Mouse (Mus musculus): ENCODE measurements around the gene Eefsec. TPM values are rescaled to one million over a fixed set of nuclear protein-coding genes. Genes with fewer than 3 reads are reported as not detected.

Eefsec gene
- polyA plus RNA-seq, 1 experiment from 2014 or later: 32.8 TPM

GRCm38 (mm10) chr6:88267970-88268369 is 178.4 kb downstream of the Eefsec start:
- no peak for TF ChIP-seq CTCF (IDR thresholded peaks at IDR 0.05; ENCODE audit: low read depth)
- Histone ChIP-seq H3K4me2 (replicated peaks; ENCODE audit: low read depth) (no peak overlapping the region), H3K36me3 (ENCODE audit: control insufficient read depth, insufficient read depth) (no peaks in the 10 kb centered on the region; the same call in 1 of the 2 replicates), H3K27me3 (replicated peaks; ENCODE audit: control insufficient read depth, insufficient read depth, low read length) (no peaks in the 10 kb centered on the region), H3K4me3 (ENCODE audit: low read depth, low read length) (no peak overlapping the region), H3K9ac (ENCODE audit: low read depth, low read length) (no peak overlapping the region), H3K27ac (ENCODE audit: low read depth, low read length) (no peak overlapping the region), H3K9me3 (ENCODE audit: control insufficient read depth) (no peaks in the 10 kb centered on the region), H3K4me1 (replicated peaks; ENCODE audit: control insufficient read depth, insufficient read depth, low read length) (no peaks in the 10 kb centered on the region)
- 85% methylated on average over 2 of the region's 2 CpGs for WGBS
- no peak for ATAC-seq

- no peaks in the 10 kb centered on the region for H3K27me3 ChIP-seq (replicated peaks; ENCODE audit: control insufficient read depth, insufficient read depth, low read length)
- H3K4me2 ChIP-seq (replicated peaks; ENCODE audit: low read depth): no peak overlapping the region
- TF ChIP-seq CTCF (IDR thresholded peaks at IDR 0.05; ENCODE audit: low read depth): no peak
- no peak overlapping the region for H3K4me3 ChIP-seq (ENCODE audit: low read depth, low read length)
- H3K9me3 ChIP-seq (ENCODE audit: control insufficient read depth): no peaks in the 10 kb centered on the region
- H3K27ac ChIP-seq (ENCODE audit: low read depth, low read length): no peak overlapping the region
- 83% methylated on average over 3 of the region's 3 CpGs for WGBS
- H3K4me1 ChIP-seq (replicated peaks; ENCODE audit: control insufficient read depth, insufficient read depth, low read length): no peaks in the 10 kb centered on the region
- H3K9ac ChIP-seq (ENCODE audit: low read depth, low read length): no peak overlapping the region
- ATAC-seq: no peak
- no peaks in the 10 kb centered on the region; the same call in 1 of the 2 replicates for H3K36me3 ChIP-seq (ENCODE audit: control insufficient read depth, insufficient read depth)
These were observed 179.3 kb downstream of the Eefsec start for GRCm38 (mm10) chr6:88267068-88267467.

GRCm38 (mm10) chr6:88266055-88266454 is 180.3 kb downstream of the Eefsec start:
- H3K27ac ChIP-seq (ENCODE audit: low read depth, low read length): no peak overlapping the region
- 92% methylated on average over 3 of the region's 3 CpGs for WGBS
- H3K36me3 ChIP-seq (ENCODE audit: control insufficient read depth, insufficient read depth): no peaks in the 10 kb centered on the region; the same call in 1 of the 2 replicates
- no peak overlapping the region for H3K4me3 ChIP-seq (ENCODE audit: low read depth, low read length)
- H3K9ac ChIP-seq (ENCODE audit: low read depth, low read length): no peak overlapping the region
- no peak overlapping the region for H3K4me2 ChIP-seq (replicated peaks; ENCODE audit: low read depth)
- H3K27me3 ChIP-seq (replicated peaks; ENCODE audit: control insufficient read depth, insufficient read depth, low read length): no peaks in the 10 kb centered on the region
- H3K9me3 ChIP-seq (ENCODE audit: control insufficient read depth): no peaks in the 10 kb centered on the region
- ATAC-seq: no peak
- H3K4me1 ChIP-seq (replicated peaks; ENCODE audit: control insufficient read depth, insufficient read depth, low read length): no peaks in the 10 kb centered on the region
- TF ChIP-seq CTCF (IDR thresholded peaks at IDR 0.05; ENCODE audit: low read depth): no peak

- Histone ChIP-seq H3K4me3 (ENCODE audit: low read depth, low read length) (no peak overlapping the region), H3K36me3 (ENCODE audit: control insufficient read depth, insufficient read depth) (no peaks in the 10 kb centered on the region; the same call in 1 of the 2 replicates), H3K27me3 (replicated peaks; ENCODE audit: control insufficient read depth, insufficient read depth, low read length) (no peaks in the 10 kb centered on the region), H3K4me2 (replicated peaks; ENCODE audit: low read depth) (no peak overlapping the region), H3K27ac (ENCODE audit: low read depth, low read length) (no peak overlapping the region), H3K9ac (ENCODE audit: low read depth, low read length) (no peak overlapping the region), H3K4me1 (replicated peaks; ENCODE audit: control insufficient read depth, insufficient read depth, low read length) (no peaks in the 10 kb centered on the region), H3K9me3 (ENCODE audit: control insufficient read depth) (no peaks in the 10 kb centered on the region)
- 89% methylated on average over 1 of the region's 1 CpGs for WGBS
- ATAC-seq: no peak
- no peak for TF ChIP-seq CTCF (IDR thresholded peaks at IDR 0.05; ENCODE audit: low read depth)
These were observed 181.0 kb downstream of the Eefsec start for GRCm38 (mm10) chr6:88265355-88265754.

GRCm38 (mm10) chr6:88262160-88262559 is 184.2 kb downstream of the Eefsec start:
- Histone ChIP-seq H3K9ac (ENCODE audit: low read depth, low read length) (no peak overlapping the region), H3K9me3 (ENCODE audit: control insufficient read depth) (no peaks in the 10 kb centered on the region), H3K4me1 (replicated peaks; ENCODE audit: control insufficient read depth, insufficient read depth, low read length) (no peaks in the 10 kb centered on the region), H3K36me3 (ENCODE audit: control insufficient read depth, insufficient read depth) (peaks cover 9% of the 10 kb centered on the region), H3K4me2 (replicated peaks; ENCODE audit: low read depth) (no peak overlapping the region), H3K27me3 (replicated peaks; ENCODE audit: control insufficient read depth, insufficient read depth, low read length) (no peaks in the 10 kb centered on the region), H3K27ac (ENCODE audit: low read depth, low read length) (no peak overlapping the region), H3K4me3 (ENCODE audit: low read depth, low read length) (no peak overlapping the region)
- no peak for ATAC-seq
- no peak for TF ChIP-seq CTCF (IDR thresholded peaks at IDR 0.05; ENCODE audit: low read depth)
- 82% methylated on average over 9 of the region's 9 CpGs for WGBS

- Histone ChIP-seq H3K27me3 (replicated peaks; ENCODE audit: control insufficient read depth, insufficient read depth, low read length) (no peaks in the 10 kb centered on the region), H3K9me3 (ENCODE audit: control insufficient read depth) (no peaks in the 10 kb centered on the region), H3K4me3 (ENCODE audit: low read depth, low read length) (no peak overlapping the region), H3K9ac (ENCODE audit: low read depth, low read length) (no peak overlapping the region), H3K4me2 (replicated peaks; ENCODE audit: low read depth) (no peak overlapping the region), H3K4me1 (replicated peaks; ENCODE audit: control insufficient read depth, insufficient read depth, low read length) (no peaks in the 10 kb centered on the region), H3K36me3 (ENCODE audit: control insufficient read depth, insufficient read depth) (peaks cover 15% of the 10 kb centered on the region), H3K27ac (ENCODE audit: low read depth, low read length) (no peak overlapping the region)
- TF ChIP-seq CTCF (IDR thresholded peaks at IDR 0.05; ENCODE audit: low read depth): no peak
- peak; percentile 76 for ATAC-seq
- 56% methylated on average over 3 of the region's 3 CpGs for WGBS
These were observed 185.7 kb downstream of the Eefsec start for GRCm38 (mm10) chr6:88260645-88261044.

GRCm38 (mm10) chr6:88259621-88260020 is 186.7 kb downstream of the Eefsec start:
- ATAC-seq: no peak
- Histone ChIP-seq H3K9me3 (ENCODE audit: control insufficient read depth) (no peaks in the 10 kb centered on the region), H3K36me3 (ENCODE audit: control insufficient read depth, insufficient read depth) (peaks cover 15% of the 10 kb centered on the region), H3K4me2 (replicated peaks; ENCODE audit: low read depth) (no peak overlapping the region), H3K9ac (ENCODE audit: low read depth, low read length) (no peak overlapping the region), H3K27ac (ENCODE audit: low read depth, low read length) (no peak overlapping the region), H3K4me1 (replicated peaks; ENCODE audit: control insufficient read depth, insufficient read depth, low read length) (no peaks in the 10 kb centered on the region), H3K27me3 (replicated peaks; ENCODE audit: control insufficient read depth, insufficient read depth, low read length) (no peaks in the 10 kb centered on the region), H3K4me3 (ENCODE audit: low read depth, low read length) (no peak overlapping the region)
- 95% methylated on average over 3 of the region's 3 CpGs for WGBS
- no peak for TF ChIP-seq CTCF (IDR thresholded peaks at IDR 0.05; ENCODE audit: low read depth)
